Mouse (Mus musculus): ENCODE results near the gene Pex5. TPM values are rescaled to one million over a fixed set of nuclear protein-coding genes. Genes with fewer than 3 reads are reported as not detected.
"Not testable (repeated sequence)": the region's sequence is repeated elsewhere in the genome, so short reads cannot be mapped to it uniquely, and the experiment has no call there.

Pex5 gene
- total RNA-seq, 1 experiment: 35.7 TPM

DNA sequence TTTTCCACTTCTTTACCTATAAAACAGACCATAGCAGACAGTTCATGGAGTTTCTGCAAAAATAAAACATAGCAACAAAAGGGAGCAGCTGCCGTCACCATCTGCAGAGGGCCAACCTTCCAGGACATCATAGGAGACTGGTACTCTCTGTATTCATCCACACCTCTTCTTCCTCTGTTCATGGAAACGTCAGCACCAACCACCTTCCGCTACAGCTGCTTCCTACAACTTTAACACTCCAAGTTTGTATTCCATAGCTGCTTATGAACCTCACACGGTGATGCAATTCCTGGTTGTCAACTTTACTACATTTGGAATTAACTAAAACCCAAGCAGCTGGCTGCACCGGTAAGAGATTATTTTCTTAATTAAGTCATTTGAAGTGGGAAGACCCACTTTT lies 6.5 kb downstream of the Pex5 start:
- Histone ChIP-seq H3K9ac (ENCODE audit: insufficient read depth, low read depth, low read length, poor library complexity, severe bottlenecking) (no peak overlapping the region), H3K27ac (ENCODE audit: insufficient read depth, low read depth, low read length, poor library complexity, severe bottlenecking) (no peak overlapping the region), H3K9me3 (ENCODE audit: control insufficient read depth, insufficient read depth, low read depth, low read length) (no peaks in the 10 kb centered on the region), H3K36me3 (ENCODE audit: control insufficient read depth, insufficient read depth, low read length, poor library complexity, severe bottlenecking) (peaks cover 17% of the 10 kb centered on the region; the same call in 1 of the 2 replicates), H3K4me3 (ENCODE audit: insufficient read depth in 1 of 2, low read depth in 1 of 2, low read length in 2 of 2, poor library complexity in 1 of 2, severe bottlenecking in 1 of 2) (no peak overlapping the region), H3K4me1 (ENCODE audit: control insufficient read depth in 2 of 2, insufficient read depth in 2 of 2, low read length in 2 of 2, poor library complexity in 1 of 2) (no peaks in the 10 kb centered on the region)
- TF ChIP-seq MAFK (IDR thresholded peaks at IDR 0.05; ENCODE audit: insufficient read depth, low read depth, low read length): no peak
- no peak for TF ChIP-seq HCFC1 (IDR thresholded peaks at IDR 0.05; ENCODE audit: borderline replicate concordance, insufficient read depth, low read length)
- TF ChIP-seq ZNF384 (IDR thresholded peaks at IDR 0.05; ENCODE audit: low read depth, low read length): no peak
- no peak for TF ChIP-seq CHD2 (IDR thresholded peaks at IDR 0.05; ENCODE audit: low read depth, low read length)
- TF ChIP-seq ZC3H11A (IDR thresholded peaks at IDR 0.05; ENCODE audit: borderline replicate concordance, low read depth, low read length): no peak
- in situ Hi-C loops (cut with MboI; ENCODE audit: low sequenced_read_pairs in 2 of 2, unreplicated experiment in 2 of 2): no loop called here
- DNase-seq (ENCODE audit: low read depth, low spot score): no peak

DNA sequence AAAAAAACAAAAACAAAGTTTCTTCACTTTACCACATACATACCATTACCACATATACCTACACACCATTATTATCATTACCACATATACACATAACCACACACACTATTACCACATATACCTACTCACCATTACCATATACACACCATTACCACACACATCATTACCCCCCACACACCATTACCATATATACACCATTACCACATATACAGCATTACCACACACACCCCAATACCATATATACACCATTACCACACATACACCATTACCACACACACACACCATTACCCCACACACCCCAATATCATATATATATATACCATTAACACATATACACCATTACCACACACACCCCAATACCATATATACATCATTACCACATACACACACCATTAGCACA lies 7.7 kb downstream of the Pex5 start:
- peaks cover 21% of the 10 kb centered on the region for H3K36me3 ChIP-seq (ENCODE audit: control insufficient read depth, insufficient read depth, low read length, poor library complexity, severe bottlenecking)
- H3K4me3 ChIP-seq (ENCODE audit: insufficient read depth in 1 of 2, low read depth in 1 of 2, low read length in 2 of 2, poor library complexity in 1 of 2, severe bottlenecking in 1 of 2): no peak overlapping the region
- H3K9me3 ChIP-seq (ENCODE audit: control insufficient read depth, insufficient read depth, low read depth, low read length): no peaks in the 10 kb centered on the region
- H3K4me1 ChIP-seq (ENCODE audit: control insufficient read depth in 2 of 2, insufficient read depth in 2 of 2, low read length in 2 of 2, poor library complexity in 1 of 2): no peaks in the 10 kb centered on the region
- in situ Hi-C loops (cut with MboI; ENCODE audit: low sequenced_read_pairs in 2 of 2, unreplicated experiment in 2 of 2): no loop called here
- no peak overlapping the region for H3K27ac ChIP-seq (ENCODE audit: insufficient read depth, low read depth, low read length, poor library complexity, severe bottlenecking)
- no peak overlapping the region for H3K9ac ChIP-seq (ENCODE audit: insufficient read depth, low read depth, low read length, poor library complexity, severe bottlenecking)
- no peak for DNase-seq (ENCODE audit: low read depth, low spot score)
- TF ChIP-seq ZNF384 (IDR thresholded peaks at IDR 0.05; ENCODE audit: low read depth, low read length) (no peak), ZC3H11A (IDR thresholded peaks at IDR 0.05; ENCODE audit: borderline replicate concordance, low read depth, low read length) (no peak), MAFK (IDR thresholded peaks at IDR 0.05; ENCODE audit: insufficient read depth, low read depth, low read length) (no peak), HCFC1 (IDR thresholded peaks at IDR 0.05; ENCODE audit: borderline replicate concordance, insufficient read depth, low read length) (no peak), CHD2 (IDR thresholded peaks at IDR 0.05; ENCODE audit: low read depth, low read length) (no peak)

DNA sequence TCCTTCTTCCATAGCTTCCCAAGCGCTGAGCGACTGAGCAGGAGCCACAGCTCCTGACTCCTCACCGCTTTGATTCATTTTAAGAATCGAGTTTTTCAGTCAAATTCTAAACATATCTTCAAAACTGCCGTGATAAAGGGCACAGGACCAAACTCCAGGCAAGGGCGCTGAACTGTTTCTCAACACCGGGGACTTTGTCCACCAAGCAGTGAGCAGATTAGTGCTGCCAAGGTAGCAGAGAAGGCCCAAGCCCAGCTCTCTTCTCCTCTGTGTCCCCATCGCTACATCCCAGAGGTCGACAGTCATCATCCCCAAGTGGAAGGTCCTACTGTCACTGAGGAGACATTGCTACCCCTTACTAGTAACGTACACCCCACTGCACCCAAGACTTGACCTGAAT lies 8.5 kb downstream of the Pex5 start:
- no peak overlapping the region for H3K27ac ChIP-seq (ENCODE audit: insufficient read depth, low read depth, low read length, poor library complexity, severe bottlenecking)
- H3K4me1 ChIP-seq (ENCODE audit: control insufficient read depth in 2 of 2, insufficient read depth in 2 of 2, low read length in 2 of 2, poor library complexity in 1 of 2): no peaks in the 10 kb centered on the region
- TF ChIP-seq CHD2 (IDR thresholded peaks at IDR 0.05; ENCODE audit: low read depth, low read length): no peak
- TF ChIP-seq ZC3H11A (IDR thresholded peaks at IDR 0.05; ENCODE audit: borderline replicate concordance, low read depth, low read length): no peak
- no peak for TF ChIP-seq ZNF384 (IDR thresholded peaks at IDR 0.05; ENCODE audit: low read depth, low read length)
- no peak for TF ChIP-seq MAFK (IDR thresholded peaks at IDR 0.05; ENCODE audit: insufficient read depth, low read depth, low read length)
- TF ChIP-seq HCFC1 (IDR thresholded peaks at IDR 0.05; ENCODE audit: borderline replicate concordance, insufficient read depth, low read length): no peak
- H3K4me3 ChIP-seq (ENCODE audit: insufficient read depth in 1 of 2, low read depth in 1 of 2, low read length in 2 of 2, poor library complexity in 1 of 2, severe bottlenecking in 1 of 2): no peak overlapping the region
- in situ Hi-C loops (cut with MboI; ENCODE audit: low sequenced_read_pairs in 2 of 2, unreplicated experiment in 2 of 2): no loop called here
- no peak overlapping the region for H3K9ac ChIP-seq (ENCODE audit: insufficient read depth, low read depth, low read length, poor library complexity, severe bottlenecking)
- H3K36me3 ChIP-seq (ENCODE audit: control insufficient read depth, insufficient read depth, low read length, poor library complexity, severe bottlenecking): peaks cover 19% of the 10 kb centered on the region
- DNase-seq (ENCODE audit: low read depth, low spot score): no peak
- no peaks in the 10 kb centered on the region for H3K9me3 ChIP-seq (ENCODE audit: control insufficient read depth, insufficient read depth, low read depth, low read length)

DNA sequence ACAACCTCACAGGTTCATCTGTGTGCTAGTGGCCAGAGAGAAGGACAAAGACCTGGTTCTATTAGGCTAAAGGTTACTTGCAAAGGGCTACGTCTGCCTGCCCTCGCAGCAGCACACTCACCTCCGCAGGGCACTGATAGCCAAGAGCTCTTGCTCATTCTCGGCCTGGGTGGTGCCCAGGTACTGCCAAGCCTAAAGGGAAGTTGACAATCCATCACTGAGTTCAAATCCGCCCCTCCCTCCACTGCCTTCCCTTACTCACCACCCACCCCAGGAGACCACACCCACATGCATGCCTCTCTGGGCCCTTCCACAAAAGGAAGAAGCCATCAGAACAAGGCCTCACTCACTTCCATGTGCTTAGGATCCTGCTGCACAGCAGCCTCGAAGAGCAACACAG lies 15.1 kb downstream of the Pex5 start:
- peaks cover 49% of the 10 kb centered on the region for H3K36me3 ChIP-seq (ENCODE audit: control insufficient read depth, insufficient read depth, low read length, poor library complexity, severe bottlenecking)
- no peak for TF ChIP-seq ZC3H11A (IDR thresholded peaks at IDR 0.05; ENCODE audit: borderline replicate concordance, low read depth, low read length)
- TF ChIP-seq HCFC1 (IDR thresholded peaks at IDR 0.05; ENCODE audit: borderline replicate concordance, insufficient read depth, low read length): no peak
- TF ChIP-seq CHD2 (IDR thresholded peaks at IDR 0.05; ENCODE audit: low read depth, low read length): no peak
- TF ChIP-seq MAFK (IDR thresholded peaks at IDR 0.05; ENCODE audit: insufficient read depth, low read depth, low read length): no peak
- TF ChIP-seq ZNF384 (IDR thresholded peaks at IDR 0.05; ENCODE audit: low read depth, low read length): no peak

DNA sequence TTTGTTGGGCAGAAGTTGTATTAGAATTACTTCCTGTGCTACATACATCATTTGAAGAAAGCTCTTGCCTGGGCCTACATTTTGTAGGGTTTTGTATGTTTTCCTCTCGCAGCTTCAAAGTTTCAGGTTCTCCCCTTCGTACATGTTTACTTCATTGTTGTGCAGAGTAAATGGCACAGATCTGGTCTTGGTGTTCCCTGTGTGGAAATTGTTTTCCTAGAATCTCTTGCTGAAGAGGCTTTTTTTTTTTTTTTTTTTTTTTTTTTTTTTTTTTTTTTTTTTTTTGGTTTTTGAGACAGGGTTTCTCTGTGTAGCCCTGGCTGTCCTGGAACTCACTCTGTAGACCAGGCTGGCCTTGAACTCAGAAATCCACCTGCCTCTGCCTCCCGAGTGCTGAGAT lies 19.9 kb downstream of the Pex5 start:
- TF ChIP-seq ZNF384 (IDR thresholded peaks at IDR 0.05; ENCODE audit: low read depth, low read length): peak; percentile 80; the same call in 1 of the 2 replicates
- in situ Hi-C loops (cut with MboI; ENCODE audit: low sequenced_read_pairs in 2 of 2, unreplicated experiment in 2 of 2); H3K4me3 ChIP-seq (ENCODE audit: insufficient read depth in 1 of 2, low read depth in 1 of 2, low read length in 2 of 2, poor library complexity in 1 of 2, severe bottlenecking in 1 of 2): not testable (repeated sequence)

More for the DNA sequence above, 15.1 kb downstream of the Pex5 start:
- Histone ChIP-seq H3K4me3 (ENCODE audit: insufficient read depth in 1 of 2, low read depth in 1 of 2, low read length in 2 of 2, poor library complexity in 1 of 2, severe bottlenecking in 1 of 2) (no peak overlapping the region), H3K4me1 (ENCODE audit: control insufficient read depth in 2 of 2, insufficient read depth in 2 of 2, low read length in 2 of 2, poor library complexity in 1 of 2) (peaks cover 0 to 7% of the 10 kb centered on the region in 2 experiments; a peak in 1 of 4 replicates), H3K9ac (ENCODE audit: insufficient read depth, low read depth, low read length, poor library complexity, severe bottlenecking) (no peak overlapping the region), H3K9me3 (ENCODE audit: control insufficient read depth, insufficient read depth, low read depth, low read length) (no peaks in the 10 kb centered on the region), H3K27ac (ENCODE audit: insufficient read depth, low read depth, low read length, poor library complexity, severe bottlenecking) (no peak overlapping the region)
- no peak for DNase-seq (ENCODE audit: low read depth, low spot score)
- in situ Hi-C loops (cut with MboI; ENCODE audit: low sequenced_read_pairs in 2 of 2, unreplicated experiment in 2 of 2): no loop called here

More for the DNA sequence above, 19.9 kb downstream of the Pex5 start:
- H3K9ac ChIP-seq (ENCODE audit: insufficient read depth, low read depth, low read length, poor library complexity, severe bottlenecking); H3K4me1 ChIP-seq (ENCODE audit: control insufficient read depth in 2 of 2, insufficient read depth in 2 of 2, low read length in 2 of 2, poor library complexity in 1 of 2); DNase-seq (ENCODE audit: low read depth, low spot score); H3K27ac ChIP-seq (ENCODE audit: insufficient read depth, low read depth, low read length, poor library complexity, severe bottlenecking); H3K9me3 ChIP-seq (ENCODE audit: control insufficient read depth, insufficient read depth, low read depth, low read length): not testable (repeated sequence)
- peaks cover 29% of the 10 kb centered on the region for H3K36me3 ChIP-seq (ENCODE audit: control insufficient read depth, insufficient read depth, low read length, poor library complexity, severe bottlenecking)

Data from ES-E14 (cell line).